Mouse (Mus musculus) midbrain, embryonic 16.5 days (tissue): ENCODE measurements at regions not wholly inside any gene's neighbourhood (a gene's known extent, or its start where the extent isn't known, plus 50 kb on each side); places are given as distances from the start of the nearest gene placed in this dataset.
A peak's percentile ranks its signal among the peaks of the same experiment; 100 is the strongest.
"Not testable (repeated sequence)": the region's sequence is repeated elsewhere in the genome, so short reads cannot be mapped to it uniquely, and the experiment has no call there.

Source experiments
- ATAC-seq: fragments of 200-750 bp; cut with Nextera tagmentation; 2 replicates; pipeline ENCODE4 v1.8.0; 2017; ENCODE audit warnings: moderate TSS enrichment
- H3K27ac ChIP-seq: fragments of 300-500 bp; sonication (generic); 2 replicates; pipeline ENCODE4 v1.5.1; 2014; ENCODE audit warnings: mild to moderate bottlenecking, low read length, mixed read lengths
- H3K27me3 ChIP-seq: fragments of 300-500 bp; sonication (generic); 2 replicates; pipeline ENCODE4 v1.6.1; 2014; ENCODE audit warnings: low read depth, low read length, mixed read lengths; ENCODE audit not compliant: control insufficient read depth, insufficient read depth
- H3K36me3 ChIP-seq: fragments of 300-500 bp; sonication (generic); 2 replicates; pipeline ENCODE4 v1.6.1; 2014; ENCODE audit warnings: mild to moderate bottlenecking, low read length, moderate library complexity, mixed read lengths; ENCODE audit not compliant: control insufficient read depth, insufficient read depth
- H3K4me1 ChIP-seq: fragments of 300-500 bp; sonication (generic); 2 replicates; pipeline ENCODE4 v1.6.1; 2014; ENCODE audit warnings: mild to moderate bottlenecking, low read length, mixed read lengths; ENCODE audit not compliant: control insufficient read depth, insufficient read depth
- H3K4me2 ChIP-seq: fragments of 300-500 bp; sonication (generic); 2 replicates; pipeline ENCODE4 v1.6.1; 2014; ENCODE audit warnings: mild to moderate bottlenecking, low read length, mixed read lengths
- H3K4me3 ChIP-seq: fragments of 300-500 bp; sonication (generic); 2 replicates; pipeline ENCODE4 v1.5.1; 2014; ENCODE audit warnings: low read depth, mild to moderate bottlenecking, low read length, moderate library complexity, mixed read lengths
- H3K9ac ChIP-seq: fragments of 300-500 bp; sonication (generic); 2 replicates; pipeline ENCODE4 v1.6.1; 2014; ENCODE audit warnings: low read depth, low read length, mixed read lengths
- H3K9me3 ChIP-seq: fragments of 300-500 bp; sonication (generic); replicated peaks from 2 replicates; pipeline ENCODE4 v1.6.1; 2014; ENCODE audit warnings: mild to moderate bottlenecking, low read length, mixed read lengths; ENCODE audit not compliant: control insufficient read depth, poor library complexity, severe bottlenecking
- WGBS: fragments of 180-500 bp; shearing (Covaris S2); extraction: QIAGEN DNeasy Blood & Tissue Kit; methylation state at CpG from one replicate; pipeline ENCODE4 v1.1.7; 2014; 5-methylcytosine and 5-hydroxymethylcytosine counted together

DNA sequence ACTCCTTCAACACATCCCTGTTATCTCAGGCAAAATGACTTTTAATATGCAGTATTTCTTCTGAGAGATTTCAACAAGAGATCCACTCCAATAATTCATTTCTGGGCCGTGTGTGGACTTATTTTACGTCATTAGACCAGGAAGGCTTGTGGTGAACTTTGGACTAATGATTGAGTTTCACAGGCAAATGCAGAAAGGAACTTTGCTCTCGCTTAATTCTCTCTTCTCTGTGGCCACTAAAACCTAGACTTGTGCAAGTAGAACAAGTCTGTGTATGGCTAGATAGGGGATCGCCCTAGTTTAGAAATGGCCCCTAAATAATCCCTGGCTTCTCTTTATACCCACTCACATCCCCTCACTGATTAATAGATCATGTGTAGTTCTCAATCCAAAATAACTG is 50.6 kb upstream of the Ppp1r12a start:
- no peaks in the 10 kb centered on the region for H3K27me3 ChIP-seq
- no peak for ATAC-seq
- H3K27ac ChIP-seq, result no peak overlapping the region
- H3K4me2 ChIP-seq, result no peak overlapping the region
- H3K36me3 ChIP-seq, result no peaks in the 10 kb centered on the region
- 95% methylated on average over 4 of the region's 4 CpGs for WGBS
- no peak overlapping the region for H3K9ac ChIP-seq
- no peaks in the 10 kb centered on the region for H3K4me1 ChIP-seq
- H3K9me3 ChIP-seq, result no peaks in the 10 kb centered on the region; the same call in 1 of the 2 replicates
- H3K4me3 ChIP-seq, result no peak overlapping the region

DNA sequence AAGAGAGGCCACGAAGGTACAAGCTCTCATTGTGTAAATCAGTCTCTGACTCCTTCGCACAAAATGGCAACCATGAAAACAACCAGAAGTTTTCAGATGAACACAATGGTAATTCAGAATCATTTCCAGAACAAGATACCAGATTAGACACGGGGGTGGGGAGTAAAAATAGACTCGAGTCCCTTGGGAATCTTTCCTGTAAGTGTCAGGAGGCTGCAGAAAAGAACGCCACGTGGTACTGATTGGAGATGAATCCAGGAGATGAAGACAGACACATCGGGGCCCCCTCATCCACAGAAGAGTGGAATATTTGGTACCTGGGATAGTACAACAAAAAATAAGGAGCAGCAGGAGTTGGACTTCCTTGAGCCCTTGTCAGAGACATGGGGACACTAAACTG is 51.1 kb upstream of the Ppp1r12a start:
- 70% methylated on average over 7 of the region's 7 CpGs for WGBS
- H3K4me2 ChIP-seq, result no peak overlapping the region
- no peak for ATAC-seq

GRCm38 (mm10) chr10:108110197-108110596 is 51.8 kb upstream of the Ppp1r12a start:
- no peak overlapping the region for H3K4me3 ChIP-seq
- H3K4me1 ChIP-seq, result no peaks in the 10 kb centered on the region
- no peaks in the 10 kb centered on the region for H3K36me3 ChIP-seq
- no peak overlapping the region for H3K9ac ChIP-seq
- H3K27me3 ChIP-seq, result no peaks in the 10 kb centered on the region
- H3K9me3 ChIP-seq, result no peaks in the 10 kb centered on the region; the same call in 1 of the 2 replicates
- H3K4me2 ChIP-seq, result no peak overlapping the region
- no peak for ATAC-seq
- no peak overlapping the region for H3K27ac ChIP-seq

More for the DNA sequence above, 51.1 kb upstream of the Ppp1r12a start:
- H3K9me3 ChIP-seq, result no peaks in the 10 kb centered on the region; the same call in 1 of the 2 replicates
- no peaks in the 10 kb centered on the region for H3K27me3 ChIP-seq
- no peak overlapping the region for H3K4me3 ChIP-seq
- H3K36me3 ChIP-seq, result no peaks in the 10 kb centered on the region
- H3K27ac ChIP-seq, result no peak overlapping the region
- H3K4me1 ChIP-seq, result no peaks in the 10 kb centered on the region
- H3K9ac ChIP-seq, result no peak overlapping the region

DNA sequence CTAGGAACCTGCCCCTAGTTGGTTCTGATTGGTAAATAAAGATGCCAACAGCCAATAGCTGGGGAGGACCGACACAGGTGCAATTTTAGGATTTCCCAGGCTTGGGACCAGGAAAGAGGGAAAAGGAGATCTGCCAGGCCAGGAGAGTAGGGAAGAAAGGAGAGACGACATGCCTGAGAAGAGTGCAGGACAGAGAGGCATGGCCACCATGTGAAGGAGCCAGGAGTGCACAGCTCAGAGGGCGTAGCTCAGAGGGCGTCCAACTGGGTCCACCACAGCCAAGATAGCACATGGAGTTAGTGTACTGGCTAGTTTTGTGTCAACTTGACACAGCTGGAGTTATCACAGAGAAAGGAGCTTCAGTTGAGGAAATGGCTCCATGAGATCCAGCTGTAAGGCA is 53.5 kb upstream of the Ppp1r12a start:
- H3K9ac ChIP-seq, H3K27ac ChIP-seq, H3K36me3 ChIP-seq, H3K4me3 ChIP-seq, H3K4me1 ChIP-seq, ATAC-seq, H3K9me3 ChIP-seq, H3K4me2 ChIP-seq, H3K27me3 ChIP-seq: not testable (repeated sequence)
- WGBS, result 79% methylated on average over 4 of the region's 4 CpGs

DNA sequence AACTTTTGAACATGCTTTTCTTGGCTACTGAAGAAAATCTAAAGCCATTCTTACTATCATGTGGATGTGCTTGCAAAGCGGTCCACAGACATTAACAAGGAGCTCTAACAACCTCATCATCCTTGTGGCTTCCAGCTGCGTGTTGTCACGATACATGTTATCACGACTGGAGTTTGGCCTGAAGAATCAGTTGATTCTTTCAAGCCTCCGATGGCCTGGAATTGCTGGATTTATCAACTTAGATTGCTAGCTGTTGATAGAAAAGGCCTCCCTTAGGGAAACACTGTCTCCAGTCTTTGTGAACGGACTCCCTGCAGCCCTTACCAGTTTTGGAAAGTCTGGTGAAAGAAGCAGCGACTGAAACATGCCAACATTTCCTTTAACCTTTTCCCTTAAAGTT is 60.5 kb upstream of the Ppp1r12a start:
- Histone ChIP-seq H3K4me3 (no peak overlapping the region), H3K27me3 (no peaks in the 10 kb centered on the region), H3K9me3 (no peaks in the 10 kb centered on the region), H3K36me3 (no peaks in the 10 kb centered on the region), H3K27ac (no peak overlapping the region), H3K4me1 (no peaks in the 10 kb centered on the region), H3K9ac (no peak overlapping the region), H3K4me2 (no peak overlapping the region)
- ATAC-seq, result no peak
- 86% methylated on average over 7 of the region's 7 CpGs for WGBS

DNA sequence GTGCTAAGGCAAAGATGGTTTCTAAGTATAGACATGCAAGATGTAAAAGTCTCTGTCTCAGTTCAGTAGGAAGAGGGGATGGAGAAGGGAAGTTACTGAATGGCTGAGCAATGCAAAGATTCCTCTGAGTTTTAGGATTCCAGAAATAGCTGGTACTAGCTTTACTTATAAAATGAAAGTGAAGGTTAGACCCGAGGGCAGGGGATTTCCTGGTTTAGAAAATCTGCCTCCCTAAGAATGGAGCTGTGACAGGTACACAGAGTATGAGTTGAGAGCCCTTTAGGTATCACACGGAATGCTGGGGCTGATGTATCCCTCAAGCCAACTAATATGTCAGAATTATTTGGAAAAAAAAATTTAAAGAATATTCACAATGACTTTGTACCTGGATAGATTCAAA is 69.0 kb upstream of the Ppp1r12a start:
- Histone ChIP-seq H3K27me3 (no peaks in the 10 kb centered on the region), H3K4me3 (no peak overlapping the region), H3K27ac (no peak overlapping the region), H3K4me2 (no peak overlapping the region), H3K4me1 (no peaks in the 10 kb centered on the region), H3K9me3 (no peaks in the 10 kb centered on the region), H3K36me3 (no peaks in the 10 kb centered on the region), H3K9ac (no peak overlapping the region)
- WGBS, result 72% methylated on average over 2 of the region's 2 CpGs
- no peak for ATAC-seq

DNA sequence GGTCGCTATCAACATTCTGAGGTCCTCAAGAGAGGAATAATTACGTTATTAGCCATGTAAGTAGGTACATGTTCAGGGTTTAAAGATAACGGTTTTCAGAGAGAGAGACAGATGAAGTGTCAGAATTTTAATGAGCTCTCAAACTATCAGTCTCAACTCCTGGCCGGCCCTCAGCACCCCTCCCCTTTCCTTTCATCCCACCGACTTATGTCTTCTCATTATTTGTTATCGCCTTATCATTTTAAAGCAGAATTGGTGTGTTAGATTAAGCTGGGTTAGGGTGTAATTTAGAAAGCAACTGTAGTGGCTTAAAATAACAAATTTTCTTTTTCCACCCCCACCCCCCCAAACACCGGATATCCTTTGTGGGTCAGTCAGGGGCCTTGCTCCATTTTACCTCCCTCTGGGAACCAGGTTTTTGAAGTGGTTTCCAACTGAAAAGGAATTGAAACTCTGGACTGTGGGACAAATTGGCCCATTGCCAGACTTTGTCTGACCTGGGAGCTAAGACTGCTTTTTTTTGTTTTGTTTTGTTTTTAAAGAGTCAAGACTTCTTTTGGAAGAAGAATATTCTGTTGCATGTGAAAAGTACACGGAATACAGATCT is 72.5 kb upstream of the Ppp1r12a start:
- no peak overlapping the region for H3K9ac ChIP-seq
- no peak overlapping the region for H3K4me3 ChIP-seq
- H3K27ac ChIP-seq, result no peak overlapping the region; the same call in 1 of the 2 replicates
- H3K9me3 ChIP-seq, result no peaks in the 10 kb centered on the region
- WGBS, result 41% methylated on average over 8 of the region's 8 CpGs
- no peaks in the 10 kb centered on the region for H3K36me3 ChIP-seq
- no peak overlapping the region for H3K4me2 ChIP-seq
- no peaks in the 10 kb centered on the region for H3K4me1 ChIP-seq
- ATAC-seq, result no peak
- H3K27me3 ChIP-seq, result no peaks in the 10 kb centered on the region

DNA sequence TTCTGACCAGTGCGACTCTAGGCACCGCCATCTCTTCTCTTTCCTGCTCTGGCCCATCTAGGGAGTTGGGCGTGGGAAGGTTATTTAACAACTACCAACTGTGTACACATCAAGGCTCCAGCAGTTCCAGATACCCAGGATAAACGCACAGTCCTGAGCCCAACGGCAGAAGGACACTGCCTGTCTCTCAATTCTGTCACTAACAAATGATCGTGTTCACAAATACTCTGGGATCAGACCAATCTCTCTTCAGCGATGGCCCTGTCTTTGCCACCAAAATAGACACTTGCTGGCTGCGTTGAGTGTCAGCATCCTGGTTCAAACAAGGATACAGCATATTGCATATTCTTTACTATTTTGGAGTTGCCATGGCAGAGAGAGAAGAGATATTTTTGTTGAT is 73.1 kb upstream of the Ppp1r12a start:
- WGBS, result 75% methylated on average over 8 of the region's 8 CpGs
- Histone ChIP-seq H3K27ac (0 out of 2 replicates have a peak overlapping the region, but pooled peaks have one; percentile 50), H3K36me3 (no peaks in the 10 kb centered on the region), H3K4me1 (no peaks in the 10 kb centered on the region), H3K9ac (no peak overlapping the region), H3K27me3 (no peaks in the 10 kb centered on the region), H3K4me3 (no peak overlapping the region), H3K9me3 (no peaks in the 10 kb centered on the region), H3K4me2 (no peak overlapping the region)
- ATAC-seq, result no peak; the same call in 1 of the 2 replicates

- H3K4me2 ChIP-seq, result no peak overlapping the region
- no peak for ATAC-seq
- H3K27me3 ChIP-seq, result no peaks in the 10 kb centered on the region
Observed at GRCm38 (mm10) chr10:108088209-108088608, 73.8 kb upstream of the Ppp1r12a start.

More at GRCm38 (mm10) chr10:108088209-108088608, 73.8 kb upstream of the Ppp1r12a start:
- Histone ChIP-seq H3K9me3 (no peaks in the 10 kb centered on the region), H3K9ac (no peak overlapping the region), H3K4me3 (no peak overlapping the region), H3K4me1 (no peaks in the 10 kb centered on the region), H3K27ac (no peak overlapping the region), H3K36me3 (no peaks in the 10 kb centered on the region)
- WGBS, result 73% methylated on average over 7 of the region's 7 CpGs
